Mouse (Mus musculus): ENCODE measurements at regions not wholly inside any gene's neighbourhood (a gene's known extent, or its start where the extent isn't known, plus 50 kb on each side); places are given as distances from the start of the nearest gene placed in this dataset.

DNA sequence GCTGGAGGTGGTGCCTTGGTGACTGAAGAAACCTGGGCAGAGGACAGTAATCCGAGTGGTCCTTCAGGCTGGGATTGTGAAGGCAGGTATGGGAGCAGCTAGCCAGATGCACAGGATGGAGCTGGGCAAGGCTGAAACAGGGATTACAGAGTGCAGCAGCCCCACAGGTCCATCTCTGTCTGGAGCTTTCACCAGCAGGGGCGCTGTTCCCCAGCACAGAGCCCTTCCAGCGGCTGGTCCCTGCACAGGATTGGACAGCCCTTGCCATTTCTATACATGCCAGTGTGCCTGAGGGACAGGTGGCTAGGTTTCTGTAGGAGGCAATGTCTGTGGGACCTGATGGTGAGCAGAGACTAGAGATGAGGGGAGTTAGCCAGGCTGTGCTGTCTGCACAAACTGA, 428.3 kb downstream of the Ptpru start:
- TF ChIP-seq POLR2A (IDR thresholded peaks at IDR 0.05; ENCODE audit: low read depth, low read length) (no peak), CTCF (IDR thresholded peaks at IDR 0.05; ENCODE audit: borderline replicate concordance, insufficient read depth, low read length) (peak; percentile 48; the same call in 1 of the 2 replicates)
- Histone ChIP-seq H3K4me1 (ENCODE audit: control insufficient read depth, insufficient read depth, low read length) (no peaks in the 10 kb centered on the region), H3K27ac (ENCODE audit: insufficient read depth, low read length) (no peak overlapping the region), H3K4me3 (ENCODE audit: insufficient read depth, low read length) (no peak overlapping the region)

DNA sequence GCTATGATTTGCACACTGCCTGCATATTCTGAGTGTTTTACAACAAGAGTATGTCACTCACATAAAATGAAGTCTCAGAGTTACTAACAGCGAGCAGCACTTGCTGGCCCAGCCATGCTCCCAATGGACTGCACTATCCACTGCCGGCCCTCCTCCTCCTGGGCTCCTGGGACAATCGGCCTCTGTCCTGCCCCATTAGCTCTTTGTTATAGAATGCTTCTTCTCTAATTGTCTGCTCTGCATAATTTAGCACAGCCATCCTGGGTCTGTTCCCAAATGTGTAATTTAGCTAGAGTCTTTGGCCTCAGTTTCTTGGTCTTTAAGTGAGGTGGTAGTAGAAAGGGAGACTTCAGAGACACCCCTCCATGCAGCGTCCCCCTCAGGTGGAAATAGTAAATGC, 426.2 kb downstream of the Ptpru start:
- Histone ChIP-seq H3K4me3 (ENCODE audit: insufficient read depth, low read length) (no peak overlapping the region), H3K27ac (ENCODE audit: insufficient read depth, low read length) (no peak overlapping the region), H3K4me1 (ENCODE audit: control insufficient read depth, insufficient read depth, low read length) (no peaks in the 10 kb centered on the region)
- TF ChIP-seq CTCF (IDR thresholded peaks at IDR 0.05; ENCODE audit: borderline replicate concordance, insufficient read depth, low read length) (no peak), POLR2A (IDR thresholded peaks at IDR 0.05; ENCODE audit: low read depth, low read length) (no peak)

DNA sequence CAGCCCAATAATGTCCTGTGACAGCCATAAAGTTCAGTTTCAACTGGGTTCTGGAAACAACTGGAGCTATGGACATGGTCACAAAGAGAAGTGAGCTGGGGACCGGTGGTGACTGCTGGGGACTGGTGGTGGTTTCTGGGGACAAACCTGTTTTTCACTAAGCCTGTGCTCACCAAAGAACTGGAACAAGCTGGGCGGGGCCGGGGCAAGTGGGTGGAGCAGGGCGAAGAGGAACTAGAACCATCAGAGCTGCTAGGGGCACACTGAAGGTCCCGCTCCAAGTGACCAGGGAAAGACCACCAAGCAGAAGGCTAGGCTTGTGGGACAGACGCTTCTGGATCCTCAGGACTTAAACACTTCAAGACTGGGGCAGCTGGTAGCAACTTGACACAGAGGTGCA, 424.7 kb downstream of the Ptpru start:
- TF ChIP-seq CTCF (IDR thresholded peaks at IDR 0.05; ENCODE audit: borderline replicate concordance, insufficient read depth, low read length) (no peak), POLR2A (IDR thresholded peaks at IDR 0.05; ENCODE audit: low read depth, low read length) (no peak)
- Histone ChIP-seq H3K4me3 (ENCODE audit: insufficient read depth, low read length) (no peak overlapping the region), H3K4me1 (ENCODE audit: control insufficient read depth, insufficient read depth, low read length) (no peaks in the 10 kb centered on the region), H3K27ac (ENCODE audit: insufficient read depth, low read length) (no peak overlapping the region)

DNA sequence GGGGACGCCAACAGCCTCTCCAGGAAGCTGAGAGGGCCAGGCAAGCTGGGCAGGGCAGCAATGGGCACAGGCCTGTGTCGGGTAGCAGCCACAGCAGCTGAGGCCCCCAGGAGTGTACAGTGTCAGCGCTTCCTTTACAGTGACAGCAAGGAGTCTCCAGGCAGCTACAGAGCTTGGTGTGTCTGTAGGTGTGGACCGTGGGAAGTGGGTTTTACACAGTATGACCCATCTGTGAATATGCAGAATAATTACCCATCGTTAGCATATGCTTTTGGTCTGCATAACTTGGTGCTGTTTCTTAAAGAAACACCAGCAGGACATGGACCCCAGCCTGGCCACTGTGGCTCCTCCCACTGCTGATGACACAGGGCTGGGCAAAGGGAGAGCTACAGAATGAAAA, 422.6 kb downstream of the Ptpru start:
- TF ChIP-seq POLR2A (IDR thresholded peaks at IDR 0.05; ENCODE audit: low read depth, low read length) = no peak
- TF ChIP-seq CTCF (IDR thresholded peaks at IDR 0.05; ENCODE audit: borderline replicate concordance, insufficient read depth, low read length) = no peak
- H3K4me3 ChIP-seq (ENCODE audit: insufficient read depth, low read length) = no peak overlapping the region
- H3K27ac ChIP-seq (ENCODE audit: insufficient read depth, low read length) = no peak overlapping the region
- H3K4me1 ChIP-seq (ENCODE audit: control insufficient read depth, insufficient read depth, low read length) = no peaks in the 10 kb centered on the region

DNA sequence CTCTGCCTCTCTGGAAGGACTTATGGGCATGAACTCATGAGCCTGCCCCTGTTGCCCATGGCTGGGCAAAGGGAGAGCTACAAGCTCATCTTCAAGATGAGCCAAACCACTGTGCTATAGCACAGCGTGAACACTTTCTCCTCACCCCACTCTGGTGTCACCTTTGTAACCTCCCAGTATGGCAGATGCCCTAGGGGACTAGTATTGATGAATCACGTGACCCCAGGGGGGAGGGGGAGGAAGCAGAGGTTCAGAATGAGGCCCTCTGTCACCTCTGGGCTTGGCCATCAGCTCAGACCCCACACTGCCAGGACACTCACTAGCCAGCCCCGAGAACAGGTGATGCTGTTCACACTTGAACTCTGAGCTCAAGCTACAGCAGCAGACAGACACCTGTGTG, 421.9 kb downstream of the Ptpru start:
- H3K27ac ChIP-seq (ENCODE audit: insufficient read depth, low read length) = no peak overlapping the region
- TF ChIP-seq CTCF (IDR thresholded peaks at IDR 0.05; ENCODE audit: borderline replicate concordance, insufficient read depth, low read length) (no peak), POLR2A (IDR thresholded peaks at IDR 0.05; ENCODE audit: low read depth, low read length) (no peak)
- H3K4me1 ChIP-seq (ENCODE audit: control insufficient read depth, insufficient read depth, low read length) = no peaks in the 10 kb centered on the region
- H3K4me3 ChIP-seq (ENCODE audit: insufficient read depth, low read length) = no peak overlapping the region

DNA sequence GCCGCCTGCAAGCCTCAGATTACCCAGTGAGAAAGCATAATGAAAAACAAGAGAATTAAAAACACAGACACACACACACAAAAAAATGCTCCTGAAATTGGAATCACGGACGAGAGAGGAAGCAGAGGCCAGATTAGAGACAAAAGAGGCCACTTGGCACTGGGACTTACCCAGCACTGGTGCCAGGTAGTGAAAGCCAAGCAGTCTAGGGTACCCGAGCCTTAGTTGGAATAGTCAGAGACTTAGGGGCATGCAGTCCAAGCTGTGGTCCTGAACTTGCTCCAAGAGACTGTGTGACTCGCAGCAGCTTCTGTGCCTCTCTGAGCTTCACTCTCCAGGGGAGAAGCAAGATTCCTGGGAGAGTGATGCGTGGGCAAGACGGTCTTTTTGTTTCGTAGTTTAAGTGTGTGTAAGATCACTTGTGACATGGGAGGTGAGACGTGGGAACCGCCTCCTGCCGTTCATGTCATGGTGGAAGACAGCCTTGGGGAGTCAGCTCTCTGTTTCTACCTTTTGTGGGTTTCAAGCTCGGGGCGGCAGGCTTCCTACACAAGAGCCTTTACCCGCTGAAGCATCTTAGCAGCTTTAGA, 420.8 kb downstream of the Ptpru start:
- Histone ChIP-seq H3K4me3 (ENCODE audit: insufficient read depth, low read length) (no peak overlapping the region), H3K4me1 (ENCODE audit: control insufficient read depth, insufficient read depth, low read length) (no peaks in the 10 kb centered on the region), H3K27ac (ENCODE audit: insufficient read depth, low read length) (no peak overlapping the region)
- TF ChIP-seq POLR2A (IDR thresholded peaks at IDR 0.05; ENCODE audit: low read depth, low read length) (no peak), CTCF (IDR thresholded peaks at IDR 0.05; ENCODE audit: borderline replicate concordance, insufficient read depth, low read length) (no peak)

DNA sequence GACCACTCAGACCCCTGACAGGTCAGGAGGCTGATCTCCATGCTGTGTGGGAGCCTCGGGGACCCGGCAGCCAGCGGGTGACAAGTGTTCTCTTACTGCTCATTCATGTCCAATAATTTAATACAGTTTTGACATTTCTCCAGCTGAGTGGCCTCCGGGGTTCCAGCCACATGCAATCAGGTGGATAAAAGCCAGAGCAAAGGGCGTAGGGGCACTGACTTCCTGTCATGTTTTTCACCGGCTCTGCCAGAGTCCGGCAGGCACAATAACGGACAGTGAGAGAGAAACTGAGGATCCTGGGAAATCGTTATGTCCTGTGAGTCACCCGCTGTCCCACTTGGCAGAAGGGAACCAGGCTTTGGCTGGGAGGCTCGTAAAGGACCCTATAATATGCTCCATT, 412.8 kb downstream of the Ptpru start:
- H3K27ac ChIP-seq (ENCODE audit: insufficient read depth, low read length) = no peak overlapping the region
- TF ChIP-seq CTCF (IDR thresholded peaks at IDR 0.05; ENCODE audit: borderline replicate concordance, insufficient read depth, low read length) (no peak), POLR2A (IDR thresholded peaks at IDR 0.05; ENCODE audit: low read depth, low read length) (no peak)

DNA sequence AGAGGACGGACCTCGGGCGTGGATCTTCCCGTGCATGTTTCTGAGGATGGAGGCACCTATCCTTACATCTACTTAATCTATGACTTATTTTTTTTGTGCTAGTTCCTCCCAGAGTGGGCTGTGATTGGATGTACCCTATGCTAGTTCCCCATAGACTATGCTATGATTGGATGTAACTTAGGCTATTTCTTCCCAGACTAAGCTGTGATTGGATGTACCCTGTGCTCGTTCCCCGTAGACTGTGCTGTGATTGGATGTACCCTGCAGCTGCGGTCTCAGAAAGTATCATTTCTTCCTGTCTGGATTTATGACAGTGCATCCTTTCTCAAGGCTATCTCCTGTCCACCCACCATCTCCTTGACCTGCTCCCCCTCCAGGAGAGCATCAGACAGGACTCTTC, 410.2 kb downstream of the Ptpru start:
- Histone ChIP-seq H3K4me1 (ENCODE audit: control insufficient read depth, insufficient read depth, low read length) (no peaks in the 10 kb centered on the region), H3K27ac (ENCODE audit: insufficient read depth, low read length) (no peak overlapping the region), H3K4me3 (ENCODE audit: insufficient read depth, low read length) (no peak overlapping the region)
- TF ChIP-seq POLR2A (IDR thresholded peaks at IDR 0.05; ENCODE audit: low read depth, low read length) = no peak
- TF ChIP-seq CTCF (IDR thresholded peaks at IDR 0.05; ENCODE audit: borderline replicate concordance, insufficient read depth, low read length) = no peak

More for the DNA sequence above, 412.8 kb downstream of the Ptpru start:
- no peak overlapping the region for H3K4me3 ChIP-seq (ENCODE audit: insufficient read depth, low read length)
- H3K4me1 ChIP-seq (ENCODE audit: control insufficient read depth, insufficient read depth, low read length) = no peaks in the 10 kb centered on the region

DNA sequence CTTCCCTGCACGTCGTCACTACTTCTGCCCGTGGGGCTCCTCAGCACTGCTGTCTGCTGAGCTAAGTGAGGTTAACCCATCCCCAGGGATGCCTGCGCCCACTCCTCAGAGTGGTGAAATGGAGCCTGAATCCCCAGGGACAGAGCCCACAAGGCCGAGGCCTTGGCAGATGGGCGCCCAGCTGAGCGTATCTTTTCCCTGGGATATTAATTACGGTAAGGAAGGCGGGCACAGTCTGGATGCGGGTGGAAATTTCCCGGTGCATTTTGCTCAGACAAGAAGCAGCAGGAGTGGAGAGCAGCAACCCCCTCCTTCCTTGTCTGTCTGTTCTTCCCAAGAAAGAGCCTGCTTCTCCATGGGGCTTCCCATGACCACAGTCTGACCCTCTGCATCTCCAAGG, 408.7 kb downstream of the Ptpru start:
- Histone ChIP-seq H3K4me1 (ENCODE audit: control insufficient read depth, insufficient read depth, low read length) (no peaks in the 10 kb centered on the region), H3K4me3 (ENCODE audit: insufficient read depth, low read length) (no peak overlapping the region), H3K27ac (ENCODE audit: insufficient read depth, low read length) (no peak overlapping the region)
- no peak for TF ChIP-seq CTCF (IDR thresholded peaks at IDR 0.05; ENCODE audit: borderline replicate concordance, insufficient read depth, low read length)
- TF ChIP-seq POLR2A (IDR thresholded peaks at IDR 0.05; ENCODE audit: low read depth, low read length) = no peak

DNA sequence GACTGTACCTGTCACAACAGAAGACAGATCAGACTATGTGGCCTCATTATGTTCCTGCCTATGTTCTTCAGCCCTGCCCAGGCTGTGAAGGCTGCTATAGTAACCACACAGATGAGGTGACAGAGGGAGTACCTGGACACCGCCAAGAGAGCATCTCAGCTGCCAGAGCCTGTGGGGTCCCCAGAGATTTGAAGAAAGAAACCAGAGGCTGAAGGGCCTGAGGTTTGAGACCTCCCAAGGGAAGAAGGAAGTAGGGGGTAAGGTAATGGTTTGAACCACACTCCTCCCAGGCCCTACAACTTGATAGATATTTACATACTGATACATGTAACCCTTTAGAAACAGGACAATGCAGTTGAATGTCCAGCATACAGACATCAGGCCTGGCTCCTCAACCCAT, 407.7 kb downstream of the Ptpru start:
- H3K4me3 ChIP-seq (ENCODE audit: insufficient read depth, low read length) = no peak overlapping the region
- H3K27ac ChIP-seq (ENCODE audit: insufficient read depth, low read length) = no peak overlapping the region
- TF ChIP-seq POLR2A (IDR thresholded peaks at IDR 0.05; ENCODE audit: low read depth, low read length) = no peak
- H3K4me1 ChIP-seq (ENCODE audit: control insufficient read depth, insufficient read depth, low read length) = no peaks in the 10 kb centered on the region

DNA sequence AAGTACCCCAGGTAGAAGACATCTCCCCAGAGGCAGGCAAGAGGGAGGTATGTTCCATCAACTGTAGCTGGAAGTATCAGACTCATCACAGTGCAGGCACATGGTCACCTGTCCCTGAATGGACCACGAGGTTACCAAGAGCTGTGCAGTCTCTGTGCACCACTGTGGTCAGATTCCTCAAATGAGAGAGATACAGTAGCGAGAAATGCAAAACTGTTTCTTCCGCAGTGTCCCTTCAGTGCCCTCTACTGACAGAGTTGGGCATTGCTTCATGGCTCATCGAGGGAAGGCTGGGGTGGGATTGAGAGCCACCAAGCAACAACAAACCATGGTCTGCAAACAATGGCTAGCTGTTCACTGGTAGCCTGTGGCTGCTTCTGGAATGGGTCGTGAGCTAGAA, 406.9 kb downstream of the Ptpru start:
- H3K4me3 ChIP-seq (ENCODE audit: insufficient read depth, low read length) = no peak overlapping the region
- H3K27ac ChIP-seq (ENCODE audit: insufficient read depth, low read length) = no peak overlapping the region
- TF ChIP-seq POLR2A (IDR thresholded peaks at IDR 0.05; ENCODE audit: low read depth, low read length) (no peak), CTCF (IDR thresholded peaks at IDR 0.05; ENCODE audit: borderline replicate concordance, insufficient read depth, low read length) (peak; percentile 81; the same call in 1 of the 2 replicates)
- H3K4me1 ChIP-seq (ENCODE audit: control insufficient read depth, insufficient read depth, low read length) = no peaks in the 10 kb centered on the region

All from embryonic fibroblast, embryonic 13.5 days (primary cell).